Mouse (Mus musculus): ENCODE results near the gene Zbtb9. TPM values are rescaled to one million over a fixed set of nuclear protein-coding genes. Genes with fewer than 3 reads are reported as not detected.

The Zbtb9 gene
- total and polyA plus RNA-seq, 3 experiments = 10.7 to 13.4 TPM; not detected in 1

DNA sequence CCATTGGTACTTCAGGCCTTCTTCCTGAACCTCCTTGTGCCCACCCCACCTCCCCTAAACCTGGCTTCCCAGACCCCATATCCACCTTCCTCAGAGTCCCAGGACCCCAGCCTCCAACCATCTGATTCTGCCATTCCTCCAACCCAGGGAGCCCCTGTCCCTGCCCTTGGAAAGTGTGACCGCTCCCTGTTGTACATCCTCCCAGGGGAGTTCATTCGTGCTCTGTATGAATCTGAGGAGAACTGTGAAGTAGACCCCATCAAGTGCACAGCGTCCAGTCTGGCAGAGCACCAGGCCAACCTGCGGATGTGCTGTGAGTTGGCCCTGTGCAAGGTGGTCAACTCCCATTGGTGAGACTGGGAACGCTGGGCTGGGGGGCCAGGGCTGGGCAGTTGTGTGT lies 15.1 kb upstream of the Zbtb9 start:
- DNase-seq (ENCODE audit: low read depth, low spot score) = no peak
- peaks cover 0 to 22% of the 10 kb centered on the region in 2 experiments; a peak in 3 of 4 replicates for H3K36me3 ChIP-seq (ENCODE audit: control insufficient read depth in 1 of 2, insufficient read depth in 2 of 2, low read length in 2 of 2)
- peaks cover 7 to 30% of the 10 kb centered on the region in 2 experiments; a peak in 3 of 4 replicates for H3K4me1 ChIP-seq (ENCODE audit: control insufficient read depth in 1 of 2, insufficient read depth in 2 of 2, low read length in 2 of 2)
- no peaks in the 10 kb centered on the region for H3K9me3 ChIP-seq (replicated peaks; ENCODE audit: insufficient read depth, low read length)
- H3K27ac ChIP-seq (ENCODE audit: control insufficient read depth, low read depth, low read length) = no peak overlapping the region
- no peaks in the 10 kb centered on the region for H3K27me3 ChIP-seq (ENCODE audit: control insufficient read depth in 1 of 2, insufficient read depth in 2 of 2, low read length in 2 of 2)
- TF ChIP-seq RAD21 (IDR thresholded peaks at IDR 0.05; ENCODE audit: low read depth, low read length) (no peak), POLR2AphosphoS5 (IDR thresholded peaks at IDR 0.05; ENCODE audit: borderline replicate concordance, low read depth, low read length) (no peak), USF1 (IDR thresholded peaks at IDR 0.05; ENCODE audit: low read depth, low read length) (no peak), TBP (IDR thresholded peaks at IDR 0.05; ENCODE audit: low read depth, low read length) (no peak), SMC3 (IDR thresholded peaks at IDR 0.05; ENCODE audit: low read depth, low read length) (no peak), CHD2 (IDR thresholded peaks at IDR 0.05; ENCODE audit: low read length) (no peak), UBTF (IDR thresholded peaks at IDR 0.05; ENCODE audit: borderline replicate concordance, insufficient read depth, low read depth, low read length) (no peak)
- H3K9ac ChIP-seq (ENCODE audit: control insufficient read depth, low read depth, low read length, poor library complexity, severe bottlenecking) = no peak overlapping the region; the same call in 1 of the 2 replicates
- H3K4me3 ChIP-seq (ENCODE audit: control insufficient read depth in 1 of 2, insufficient read depth in 1 of 2, low read depth in 2 of 2, low read length in 2 of 2) = no peak overlapping the region
- peaks cover 4% of the 10 kb centered on the region for H3K79me2 ChIP-seq (ENCODE audit: control insufficient read depth, insufficient read depth, low read length, poor library complexity)

DNA sequence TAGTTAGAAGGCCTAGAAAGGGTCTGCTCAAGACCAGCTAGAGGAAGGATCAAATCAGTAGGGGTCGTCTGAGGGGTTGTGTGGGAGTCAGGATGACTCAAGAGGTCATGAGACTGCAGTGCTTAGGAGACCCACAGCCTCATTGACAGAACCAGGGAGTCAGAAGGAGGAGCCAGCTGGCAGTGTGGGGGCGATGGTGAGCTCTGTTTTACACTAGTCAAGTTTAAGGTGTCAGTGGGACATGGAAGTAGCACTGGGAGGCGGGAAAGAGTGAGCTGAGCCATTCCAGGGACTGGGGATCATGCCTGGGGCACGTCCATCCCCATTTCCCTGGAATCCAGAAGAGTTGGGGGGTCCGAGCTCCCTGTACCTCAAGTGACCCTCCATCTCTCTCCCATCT lies 14.1 kb upstream of the Zbtb9 start:
- Histone ChIP-seq H3K4me1 (ENCODE audit: control insufficient read depth in 1 of 2, insufficient read depth in 2 of 2, low read length in 2 of 2) (peaks cover 7 to 30% of the 10 kb centered on the region in 2 experiments; a peak in 3 of 4 replicates), H3K27ac (ENCODE audit: control insufficient read depth, low read depth, low read length) (no peak overlapping the region)
- TF ChIP-seq SMC3 (IDR thresholded peaks at IDR 0.05; ENCODE audit: low read depth, low read length) (no peak), CHD1 (IDR thresholded peaks at IDR 0.05; ENCODE audit: low read depth, low read length) (no peak), POLR2A (IDR thresholded peaks at IDR 0.05; ENCODE audit: control insufficient read depth in 1 of 2, insufficient read depth in 1 of 2, low read depth in 1 of 2, low read length in 2 of 2, poor library complexity in 1 of 2) (no peak), GABPA (IDR thresholded peaks at IDR 0.05; ENCODE audit: low read depth, low read length) (no peak), CTCF (IDR thresholded peaks at IDR 0.05 in 2 of 3, conservative IDR thresholded peaks at IDR 0.05 in 1 of 3; ENCODE audit: control insufficient read depth in 1 of 3, insufficient read depth in 1 of 3, low read depth in 2 of 3, low read length in 3 of 3, poor library complexity in 1 of 3, severe bottlenecking in 1 of 3) (peak in 1 of 3 experiments; percentile 12; a peak in 1 of 6 replicates), MAX (IDR thresholded peaks at IDR 0.05; ENCODE audit: low read length) (no peak)

DNA sequence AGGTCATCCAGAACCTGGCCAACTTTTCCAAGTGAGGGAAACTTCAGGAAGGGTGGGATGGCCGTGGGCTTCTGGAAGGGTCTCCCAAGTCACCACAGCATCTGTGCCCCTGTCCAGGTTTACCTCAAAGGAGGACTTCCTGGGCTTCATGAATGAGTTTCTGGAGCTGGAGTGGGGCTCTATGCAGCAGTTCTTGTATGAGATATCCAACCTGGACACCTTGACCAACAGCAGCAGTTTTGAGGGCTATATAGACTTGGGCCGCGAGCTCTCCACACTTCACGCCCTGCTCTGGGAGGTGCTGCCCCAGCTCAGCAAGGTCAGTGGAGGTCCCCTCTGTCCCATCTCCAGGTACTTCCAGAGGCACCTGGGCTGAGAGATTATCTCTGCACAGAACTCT lies 13.2 kb upstream of the Zbtb9 start:
- peaks cover 7 to 30% of the 10 kb centered on the region in 2 experiments; a peak in 3 of 4 replicates for H3K4me1 ChIP-seq (ENCODE audit: control insufficient read depth in 1 of 2, insufficient read depth in 2 of 2, low read length in 2 of 2)
- peaks cover 0 to 22% of the 10 kb centered on the region in 2 experiments; a peak in 3 of 4 replicates for H3K36me3 ChIP-seq (ENCODE audit: control insufficient read depth in 1 of 2, insufficient read depth in 2 of 2, low read length in 2 of 2)

More for the DNA sequence above, 14.1 kb upstream of the Zbtb9 start:
- peaks cover 0 to 22% of the 10 kb centered on the region in 2 experiments; a peak in 3 of 4 replicates for H3K36me3 ChIP-seq (ENCODE audit: control insufficient read depth in 1 of 2, insufficient read depth in 2 of 2, low read length in 2 of 2)
- no peak overlapping the region for H3K4me3 ChIP-seq (ENCODE audit: control insufficient read depth in 1 of 2, insufficient read depth in 1 of 2, low read depth in 2 of 2, low read length in 2 of 2)
- H3K9ac ChIP-seq (ENCODE audit: control insufficient read depth, low read depth, low read length, poor library complexity, severe bottlenecking) = no peak overlapping the region
- H3K79me2 ChIP-seq (ENCODE audit: control insufficient read depth, insufficient read depth, low read length, poor library complexity) = peaks cover 4% of the 10 kb centered on the region
- H3K27me3 ChIP-seq (ENCODE audit: control insufficient read depth in 1 of 2, insufficient read depth in 2 of 2, low read length in 2 of 2) = no peaks in the 10 kb centered on the region
- no peaks in the 10 kb centered on the region for H3K9me3 ChIP-seq (replicated peaks; ENCODE audit: insufficient read depth, low read length)
- DNase-seq (ENCODE audit: low read depth, low spot score) = no peak

More for the DNA sequence above, 13.2 kb upstream of the Zbtb9 start:
- no peak for DNase-seq (ENCODE audit: low read depth, low spot score)
- Histone ChIP-seq H3K9me3 (replicated peaks; ENCODE audit: insufficient read depth, low read length) (no peaks in the 10 kb centered on the region), H3K27me3 (ENCODE audit: control insufficient read depth in 1 of 2, insufficient read depth in 2 of 2, low read length in 2 of 2) (no peaks in the 10 kb centered on the region), H3K4me3 (ENCODE audit: control insufficient read depth in 1 of 2, insufficient read depth in 1 of 2, low read depth in 2 of 2, low read length in 2 of 2) (no peak overlapping the region), H3K79me2 (ENCODE audit: control insufficient read depth, insufficient read depth, low read length, poor library complexity) (peaks cover 4% of the 10 kb centered on the region), H3K27ac (ENCODE audit: control insufficient read depth, low read depth, low read length) (no peak overlapping the region), H3K9ac (ENCODE audit: control insufficient read depth, low read depth, low read length, poor library complexity, severe bottlenecking) (no peak overlapping the region)
- TF ChIP-seq SIN3A (IDR thresholded peaks at IDR 0.05; ENCODE audit: low read length) (no peak), GATA1 (IDR thresholded peaks at IDR 0.05; ENCODE audit: low read depth, low read length) (no peak), SMC3 (IDR thresholded peaks at IDR 0.05; ENCODE audit: low read depth, low read length) (no peak), GABPA (IDR thresholded peaks at IDR 0.05; ENCODE audit: low read depth, low read length) (no peak), ETS1 (IDR thresholded peaks at IDR 0.05; ENCODE audit: low read depth, low read length) (no peak), RCOR1 (IDR thresholded peaks at IDR 0.05; ENCODE audit: low read depth, low read length) (no peak), NRF1 (IDR thresholded peaks at IDR 0.05; ENCODE audit: insufficient read depth, low read depth, low read length, poor library complexity, severe bottlenecking) (no peak), MAX (IDR thresholded peaks at IDR 0.05; ENCODE audit: low read length) (no peak), CHD2 (IDR thresholded peaks at IDR 0.05; ENCODE audit: low read length) (no peak), POLR2A (IDR thresholded peaks at IDR 0.05; ENCODE audit: control insufficient read depth in 1 of 2, insufficient read depth in 1 of 2, low read depth in 1 of 2, low read length in 2 of 2, poor library complexity in 1 of 2) (no peak)
